Mouse (Mus musculus) telencephalon, adult 2 months (tissue): ENCODE measurements around the gene Prkci.

Source experiments
- DNase-seq: peaks from one replicate; pipeline ENCODE4 v3.0.0-alpha.2; 2011; ENCODE audit warnings: low read depth, low spot score

Gene Prkci

DNA sequence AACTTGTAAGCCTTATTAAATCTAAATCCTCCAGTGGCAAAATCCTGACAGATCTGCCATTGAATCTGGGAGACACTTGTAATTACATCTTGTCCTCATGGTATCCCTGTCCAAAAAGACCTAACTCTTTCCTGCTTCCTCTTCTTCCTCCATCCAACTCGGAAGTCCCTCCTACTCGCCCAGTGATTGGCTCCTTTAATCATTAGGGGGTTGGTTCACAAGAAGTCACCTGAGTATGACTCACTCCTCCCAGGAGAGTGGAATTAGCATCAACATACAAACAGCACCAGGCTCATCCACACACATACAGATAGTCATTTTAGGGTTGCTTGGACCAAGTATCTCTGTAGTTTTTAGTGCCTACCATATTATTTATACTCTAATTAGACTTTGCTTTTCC, 47.4 kb downstream of the Prkci start:
- DNase-seq: no peak

DNA sequence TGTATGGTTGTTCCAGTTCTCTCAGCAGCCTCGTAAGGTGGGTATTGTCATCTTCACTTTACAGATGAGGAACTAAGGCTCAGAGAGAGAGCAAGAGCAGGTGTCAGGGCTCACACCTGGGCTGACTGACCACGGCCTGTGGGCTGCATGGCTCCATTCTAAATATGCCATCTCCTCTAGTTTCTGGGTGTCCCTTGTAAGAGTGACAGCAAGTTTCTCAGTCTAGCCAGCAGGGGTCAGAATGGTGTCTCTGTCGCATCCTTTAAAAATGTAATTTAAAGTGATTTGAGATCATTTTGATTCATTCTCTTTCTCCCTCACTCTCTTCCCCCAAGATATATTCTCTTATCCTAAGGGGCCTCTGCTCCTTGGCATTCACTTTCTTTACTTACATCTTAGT, 51.7 kb downstream of the Prkci start:
- no peak for DNase-seq

DNA sequence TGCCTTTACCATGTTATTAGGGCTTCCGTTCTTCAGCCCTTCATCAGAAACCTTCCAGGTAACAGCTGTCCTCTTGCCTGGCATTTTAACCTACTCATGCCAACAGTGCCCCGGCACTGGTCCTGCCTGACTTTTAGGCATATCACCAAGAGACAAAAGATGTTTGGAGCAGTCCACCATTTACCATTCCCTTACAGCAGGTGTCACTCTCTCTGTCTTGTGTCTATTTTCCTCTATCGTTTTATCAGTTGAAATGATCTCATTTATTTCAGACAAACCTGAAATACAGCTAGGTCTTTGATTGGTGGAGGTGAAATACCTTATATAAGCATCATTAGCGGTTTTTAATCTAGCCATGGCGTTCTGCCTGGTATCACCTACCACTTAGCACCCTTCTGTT, 53.5 kb downstream of the Prkci start:
- no peak for DNase-seq

- no peak for DNase-seq
These were observed 54.8 kb downstream of the Prkci start for GRCm38 (mm10) chr3:31050375-31050774.

DNA sequence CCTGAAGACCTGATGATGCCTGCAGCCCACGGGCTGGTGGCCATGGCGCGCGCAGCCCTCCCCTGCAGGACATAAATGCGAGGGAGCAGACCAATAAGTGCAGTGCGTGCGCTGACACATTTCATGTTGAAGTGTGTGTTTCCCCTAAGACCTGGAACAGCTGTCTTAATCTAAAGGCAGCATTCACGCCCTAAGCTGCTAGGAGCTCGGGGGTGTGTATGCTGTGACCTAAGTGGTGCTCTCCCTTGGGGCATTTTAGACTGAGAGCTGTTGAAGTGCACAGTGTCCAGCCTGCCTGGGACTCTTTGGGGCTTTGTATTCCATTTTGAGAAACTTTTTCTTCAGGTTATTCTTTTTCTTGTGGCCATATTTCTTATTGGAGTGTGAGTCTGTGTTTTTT, 56.2 kb downstream of the Prkci start:
- no peak for DNase-seq

GRCm38 (mm10) chr3:31053191-31053590, 57.6 kb downstream of the Prkci start:
- no peak for DNase-seq

- DNase-seq: peak; percentile 61
These were observed 59.3 kb downstream of the Prkci start for GRCm38 (mm10) chr3:31054888-31055287.

DNA sequence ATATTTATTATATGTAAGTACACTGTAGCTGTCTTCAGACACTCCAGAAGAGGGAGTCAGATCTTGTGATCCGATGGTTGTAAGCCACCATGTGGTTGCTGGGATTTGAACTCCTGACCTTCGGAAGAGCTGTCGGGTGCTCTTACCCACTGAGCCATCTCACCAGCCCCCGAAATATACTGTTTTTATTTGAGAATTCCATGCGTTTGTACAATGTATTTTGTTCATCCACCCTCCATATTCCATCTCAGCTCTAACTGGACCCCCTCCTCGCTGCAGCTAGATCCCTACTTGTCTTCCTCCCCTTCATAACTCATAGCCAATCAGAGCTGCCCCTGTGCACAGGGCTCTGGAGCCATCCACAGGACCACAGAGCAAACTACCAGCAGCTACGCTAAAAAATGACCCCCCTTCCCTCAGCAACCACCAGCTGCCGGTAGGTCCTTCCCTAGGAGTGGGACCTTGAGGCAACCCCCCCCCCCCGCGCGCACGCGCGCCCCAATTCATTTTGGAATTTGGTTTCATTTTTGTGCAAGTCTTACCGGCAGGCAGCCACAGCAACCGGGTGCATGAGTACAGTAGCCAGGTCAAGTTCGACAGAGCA, 60.6 kb downstream of the Prkci start:
- DNase-seq: no peak

GRCm38 (mm10) chr3:31056651-31057627, 61.4 kb downstream of the Prkci start:
- DNase-seq: peak; percentile 79

GRCm38 (mm10) chr3:31060745-31061102, 65.2 kb downstream of the Prkci start:
- no peak for DNase-seq

DNA sequence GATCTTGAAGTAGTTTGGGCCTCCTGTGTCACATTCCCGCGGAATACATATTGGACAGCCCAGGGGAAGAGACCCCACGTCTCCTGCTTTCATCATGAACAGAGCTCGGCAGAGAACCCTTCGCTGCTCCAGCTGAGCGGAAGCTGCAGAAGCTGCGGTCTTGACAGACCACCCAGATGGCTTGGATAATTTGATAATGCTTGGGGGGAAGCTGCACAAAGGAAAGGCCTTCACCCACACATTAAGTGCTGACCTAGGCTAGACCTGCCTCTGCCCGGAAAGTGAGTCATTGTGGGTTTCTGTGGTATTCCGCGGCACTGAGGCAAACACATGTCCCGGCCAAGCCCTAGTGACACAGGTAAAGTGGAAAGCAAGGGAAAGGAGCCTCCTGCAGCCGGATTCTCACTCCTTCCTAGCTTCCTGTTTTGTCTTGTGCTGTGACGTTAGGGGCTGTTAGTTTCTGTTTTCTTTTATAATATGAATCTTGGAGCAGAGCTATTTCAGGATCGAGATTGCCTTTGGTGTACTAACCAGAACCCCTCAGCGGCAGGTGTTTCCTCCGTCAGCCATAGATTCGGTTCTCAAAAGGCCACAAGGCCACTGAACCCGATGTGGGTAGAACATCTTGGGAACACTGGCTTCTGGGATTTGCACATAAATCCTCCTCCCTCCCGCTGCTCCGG, 65.7 kb downstream of the Prkci start:
- DNase-seq: no peak

DNA sequence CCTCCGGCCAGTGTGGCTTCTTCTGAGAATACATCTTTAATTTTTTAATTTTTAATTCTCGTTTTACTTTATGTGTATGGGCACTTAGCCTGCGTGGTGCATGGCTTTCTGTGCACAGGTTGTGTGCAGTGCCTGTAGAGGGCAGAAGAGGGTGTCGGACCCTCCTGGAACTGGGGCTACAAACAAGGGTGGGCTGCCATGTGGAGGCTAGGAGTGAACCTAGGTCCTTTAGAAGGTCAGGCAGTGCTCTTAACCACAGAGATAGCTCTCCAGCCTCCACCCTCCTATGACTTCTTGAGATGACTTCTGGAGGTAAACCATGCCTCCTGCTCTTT, 66.2 kb downstream of the Prkci start:
- DNase-seq: no peak

DNA sequence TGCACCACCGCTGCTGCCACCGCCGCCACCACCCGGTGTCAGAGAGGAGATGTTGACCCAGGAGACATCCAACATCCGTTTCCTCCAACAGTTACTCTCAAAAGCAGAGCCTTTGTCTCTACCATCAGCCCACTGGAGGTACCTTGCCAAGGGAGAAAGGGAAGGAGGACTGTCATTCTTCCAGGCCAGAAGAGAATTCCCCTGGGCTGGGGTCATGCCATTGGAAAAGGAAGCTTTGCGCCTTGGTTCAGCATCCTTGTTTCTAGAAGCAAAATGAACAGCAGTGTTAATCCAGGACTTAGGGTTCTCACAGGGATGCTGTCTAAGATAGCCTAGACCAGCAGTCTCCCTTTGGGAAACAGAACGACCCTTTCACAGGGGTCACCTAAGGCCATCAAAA, 66.8 kb downstream of the Prkci start:
- DNase-seq: no peak

GRCm38 (mm10) chr3:31068482-31068881, 72.9 kb downstream of the Prkci start:
- DNase-seq: no peak

DNA sequence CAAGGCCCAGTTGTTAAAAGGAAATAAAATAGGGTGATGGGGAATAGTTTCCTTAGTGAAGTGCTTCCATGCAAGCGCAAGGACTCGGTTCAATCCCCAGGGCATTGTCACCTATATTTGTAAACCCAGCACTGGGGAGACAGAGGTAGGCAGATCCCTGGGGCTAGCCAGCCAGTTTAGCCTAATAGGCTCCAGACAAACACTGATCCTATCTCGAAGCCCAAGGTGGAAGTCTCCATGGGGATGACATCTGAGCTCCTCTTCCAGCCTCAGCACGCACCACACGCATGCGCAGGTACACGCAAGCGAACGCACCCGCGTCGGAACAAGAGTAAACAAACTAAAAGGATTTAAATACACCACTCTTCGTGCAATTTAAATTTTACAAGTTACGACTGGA, 76.3 kb downstream of the Prkci start:
- DNase-seq: no peak

- no peak for DNase-seq
These were observed 80.3 kb downstream of the Prkci start for GRCm38 (mm10) chr3:31075808-31076207.

DNA sequence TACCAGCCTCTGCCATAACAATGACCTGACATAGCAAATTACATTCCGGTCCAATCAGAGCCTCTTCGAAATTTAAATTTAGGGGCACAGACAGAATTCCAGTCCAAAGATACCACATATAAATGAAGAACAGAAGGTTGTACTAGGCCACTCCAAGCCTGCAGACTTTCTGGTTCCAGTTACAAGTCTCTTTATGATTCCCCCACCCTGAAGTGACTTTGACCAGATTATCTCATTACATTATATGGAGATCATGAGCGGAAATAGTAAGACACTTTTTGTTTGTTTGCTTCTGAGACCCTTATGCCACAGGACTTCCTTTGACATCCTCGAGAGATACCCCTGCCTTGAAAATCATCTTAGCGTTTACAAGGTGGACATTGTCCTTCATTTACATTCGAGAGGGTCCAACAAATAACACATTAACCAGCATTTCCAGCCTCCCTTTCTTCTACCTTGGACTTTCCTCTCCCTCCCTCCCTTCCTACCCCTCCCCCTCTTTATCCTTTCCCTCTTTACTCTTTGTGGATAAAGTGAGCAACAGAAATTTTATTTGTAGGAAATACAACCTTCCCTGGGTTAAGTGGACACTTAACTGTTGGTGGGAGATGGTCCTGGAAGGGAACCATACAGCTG, 81.6 kb downstream of the Prkci start:
- DNase-seq: no peak

DNA sequence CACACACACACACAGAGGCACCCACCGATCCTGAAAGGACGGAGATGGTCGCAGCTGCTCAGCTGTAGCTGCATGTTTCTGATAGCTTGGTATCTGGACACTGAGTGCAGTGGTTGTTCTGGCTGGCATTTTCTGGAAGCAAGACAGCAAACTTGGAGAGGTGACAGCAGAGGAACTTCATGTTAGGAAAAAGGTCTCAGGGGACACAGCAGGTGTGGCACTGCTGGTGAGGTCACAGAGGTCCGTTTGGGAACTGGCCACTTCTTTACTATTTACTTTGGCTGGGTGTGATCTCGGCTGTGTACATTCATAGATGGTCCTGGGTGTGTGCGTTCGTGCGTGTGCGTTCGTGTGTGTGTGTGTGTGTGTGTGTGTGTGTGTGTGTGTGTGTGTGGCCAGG, 83.9 kb downstream of the Prkci start:
- DNase-seq: no peak

DNA sequence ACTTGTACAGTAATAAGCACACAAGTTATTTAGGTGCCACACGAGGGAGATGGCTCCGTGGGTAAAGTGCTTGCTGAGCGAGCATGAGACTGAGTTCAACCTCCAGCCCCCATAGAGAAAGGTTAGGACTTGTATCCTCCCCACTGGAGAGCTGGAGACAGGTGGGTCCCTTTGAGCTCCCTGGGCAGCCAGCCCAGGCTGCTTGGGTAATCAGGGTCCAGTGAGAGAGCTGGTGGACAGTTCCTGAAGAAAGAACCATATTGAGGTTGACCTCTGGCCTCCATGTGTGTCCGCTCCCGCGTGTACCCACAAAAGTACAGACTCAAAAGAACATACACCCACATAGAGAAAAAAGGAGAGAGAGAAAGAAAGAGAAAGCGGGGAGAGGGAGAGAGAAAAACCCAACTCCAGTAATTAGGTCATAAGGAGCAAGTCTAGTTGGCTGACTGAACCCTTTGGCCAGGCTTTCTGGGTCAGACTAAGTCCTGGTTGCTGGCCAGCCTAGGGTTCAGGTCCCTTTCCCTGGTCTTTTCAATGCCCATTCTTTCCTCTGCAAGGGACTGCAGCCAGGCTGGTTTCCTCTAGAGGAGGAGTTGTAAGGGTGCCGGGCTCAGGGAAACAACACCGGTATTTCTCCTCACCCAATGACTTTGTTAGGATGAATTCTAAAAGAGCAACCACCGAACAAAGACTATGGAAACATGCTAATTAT, 85.4 kb downstream of the Prkci start:
- no peak for DNase-seq

DNA sequence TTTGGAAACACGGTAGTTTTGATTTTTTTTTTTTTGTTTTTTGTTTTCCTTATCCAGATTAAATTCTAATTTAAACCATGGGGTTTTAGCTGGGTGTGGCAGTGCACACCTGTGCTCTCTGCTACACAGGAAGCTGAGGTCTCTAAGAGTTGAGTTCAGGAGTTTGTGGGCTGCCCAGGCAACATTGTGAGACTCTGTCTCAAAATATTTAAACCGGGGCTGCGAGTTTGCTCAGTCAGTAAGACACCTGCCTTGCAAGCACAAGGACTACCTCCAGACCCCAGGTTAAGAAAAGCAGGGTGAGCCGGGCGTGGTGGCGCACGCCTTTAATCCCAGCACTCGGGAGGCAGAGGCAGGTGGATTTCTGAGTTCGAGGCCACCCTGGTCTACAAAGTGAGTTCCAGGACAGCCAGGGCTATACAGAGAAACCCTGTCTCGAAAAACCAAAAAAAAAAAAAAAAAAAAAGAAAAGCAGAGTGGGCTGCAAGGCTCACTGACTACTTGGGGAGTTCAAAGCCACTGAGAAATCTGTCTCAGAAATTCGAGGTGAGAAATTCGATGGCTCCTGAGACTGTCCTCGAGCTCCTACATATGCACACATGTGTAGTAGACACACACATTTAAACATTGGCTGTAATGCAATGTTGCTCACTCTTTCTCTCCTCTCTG, 87.4 kb downstream of the Prkci start:
- no peak for DNase-seq
